Mouse (Mus musculus) liver, postnatal 0 days (tissue): Measurements from ENCODE around the gene Atg2b.

Experiments used
- CTCF ChIP-seq: sonication (generic); IDR thresholded peaks from 2 replicates; pipeline ENCODE4 v1.5.1; 2016; ENCODE audit warnings: antibody characterized with exemption, low read depth
- EP300 ChIP-seq: IDR thresholded peaks from 2 replicates; pipeline ENCODE4 v1.6.1; 2016; ENCODE audit warnings: antibody characterized with exemption, low read depth, mild to moderate bottlenecking

DNA sequence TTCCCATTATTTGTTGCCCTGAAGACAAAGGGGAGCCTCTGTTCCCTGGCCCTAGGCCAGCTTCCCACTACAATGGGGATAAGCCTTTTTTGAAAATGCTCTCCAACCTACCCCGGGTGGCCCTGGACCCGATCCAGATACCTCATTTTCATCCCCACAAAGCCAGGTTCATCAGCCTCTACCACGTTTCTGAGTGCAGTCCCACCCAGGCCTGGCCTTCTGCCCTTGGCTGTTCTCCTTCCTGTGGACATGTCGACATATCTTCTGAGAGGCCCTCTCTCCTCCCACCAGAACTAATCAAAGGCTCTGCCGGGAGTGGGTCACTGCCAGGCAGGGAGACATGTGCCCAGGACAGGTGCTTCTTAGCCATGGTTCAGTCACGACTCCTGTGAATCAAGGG, 83.4 kb downstream of the Atg2b start:
- no peak for TF ChIP-seq CTCF
- TF ChIP-seq EP300: no peak
